Mouse (Mus musculus): ENCODE results near the gene Bicra.

- TF ChIP-seq CTCF (conservative IDR thresholded peaks at IDR 0.05; ENCODE audit: low read length) (no peak), POU5F1 (IDR thresholded peaks at IDR 0.05; ENCODE audit: borderline replicate concordance, low read length) (no peak), NANOG (IDR thresholded peaks at IDR 0.05; ENCODE audit: borderline replicate concordance, low read length) (no peak)
These were observed 95.3 kb downstream of the Bicra start for GRCm38 (mm10) chr7:15952416-15952815.

Measured in E14TG2a.4 (cell line).